Mouse (Mus musculus) Patski (cell line): ENCODE results near the gene Mcpt4. TPM values are rescaled to one million over a fixed set of nuclear protein-coding genes. Genes with fewer than 3 reads are reported as not detected.
"Not testable (repeated sequence)": the region's sequence is repeated elsewhere in the genome, so short reads cannot be mapped to it uniquely, and the experiment has no call there.

Experiments used
- ATAC-seq: fragments of 100-300 bp; one replicate; pipeline ENCODE4 v1.8.0; 2021
- CTCF ChIA-PET: fragments of 350-600 bp; sonication (Branson Sonifier 250); formaldehyde crosslinking; loops from one replicate; lab custom pipeline; 2022; ENCODE audit warnings: inconsistent platforms; lab: Charles Lee
- POLR2A ChIA-PET: fragments of 350-600 bp; sonication (Branson Sonifier 250); formaldehyde crosslinking; loops from one replicate; lab custom pipeline; 2022; ENCODE audit warnings: antibody characterized with exemption, inconsistent platforms; lab: Charles Lee
- DNase-seq: peaks from one replicate; pipeline ENCODE4 v3.0.0-alpha.2; 2011; ENCODE audit warnings: low read depth, low spot score
- H3K27me3 ChIP-seq: fragments of 371-371 bp; one replicate; pipeline ENCODE4 v1.5.1; 2021
- CTCF ChIP-seq: fragments of 100-300 bp; IDR thresholded peaks from one replicate; pipeline ENCODE4 v1.5.1; 2021
- in situ Hi-C: fragments of 300-500 bp; cut with MboI; formaldehyde crosslinking; loops from 3 replicates; pipeline ENCODE4 v1.11.1; 2018; ENCODE audit warnings: low pct_unique_long_range_greater_than_20kb, mixed read lengths
- polyA plus RNA-seq: library from polyadenylated mRNA; unstranded; gene quantifications from one replicate; pipeline ENCODE4 v1.2.3, GENCODE M21; 2021

The Mcpt4 gene
- polyA plus RNA-seq, 1 experiment from 2014 or later, result not detected

DNA sequence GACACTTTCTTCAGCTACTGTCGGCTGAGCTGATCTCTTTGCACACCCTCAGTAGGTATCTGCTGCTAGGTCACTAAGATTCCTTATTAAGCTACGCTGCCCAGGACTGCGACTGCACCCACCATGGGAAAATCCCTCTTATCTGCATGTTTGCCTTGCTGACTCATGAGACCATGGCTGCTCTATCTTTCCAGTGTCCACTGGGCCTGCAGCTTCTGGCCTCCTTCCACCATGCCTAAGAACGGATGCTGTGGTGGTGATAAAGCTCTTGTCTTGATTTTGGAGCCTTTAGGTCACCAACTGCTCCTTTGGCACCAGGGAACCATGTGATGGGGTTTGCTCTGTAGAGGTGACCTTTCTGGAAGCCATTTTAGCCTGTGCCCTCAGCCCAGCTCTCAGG, 4.4 kb downstream of the Mcpt4 start:
- in situ Hi-C loops, result no loop called here
- DNase-seq (no peak), ATAC-seq (no peak)
- CTCF ChIA-PET, result no interaction called here
- no peak for TF ChIP-seq CTCF
- peaks cover 10% of the 10 kb centered on the region for H3K27me3 ChIP-seq
- POLR2A ChIA-PET, result no interaction called here

- ATAC-seq (no peak), DNase-seq (no peak)
- ChIA-PET CTCF (interaction anchor here (1.3 kb wide), 1 partner anchor 27 kb away, joined by 4 read pairs; no protein-coding TSS in a partner anchor), POLR2A (no interaction called here)
- in situ Hi-C loops, result no loop called here
- H3K27me3 ChIP-seq, result peaks cover 2% of the 10 kb centered on the region
- no peak for TF ChIP-seq CTCF
Measured at GRCm38 (mm10) chr14:56055408-56055807, 6.7 kb downstream of the Mcpt4 start.

- POLR2A ChIA-PET, in situ Hi-C loops, DNase-seq, ATAC-seq, CTCF ChIA-PET: not testable (repeated sequence)
- H3K27me3 ChIP-seq, result peaks cover 30% of the 10 kb centered on the region
Measured at GRCm38 (mm10) chr14:56041792-56042191, 20.3 kb downstream of the Mcpt4 start, which contains the start of gene Mcpt2. Gene Mcpt2 (plus strand): TSS chr14:56042041.

DNA sequence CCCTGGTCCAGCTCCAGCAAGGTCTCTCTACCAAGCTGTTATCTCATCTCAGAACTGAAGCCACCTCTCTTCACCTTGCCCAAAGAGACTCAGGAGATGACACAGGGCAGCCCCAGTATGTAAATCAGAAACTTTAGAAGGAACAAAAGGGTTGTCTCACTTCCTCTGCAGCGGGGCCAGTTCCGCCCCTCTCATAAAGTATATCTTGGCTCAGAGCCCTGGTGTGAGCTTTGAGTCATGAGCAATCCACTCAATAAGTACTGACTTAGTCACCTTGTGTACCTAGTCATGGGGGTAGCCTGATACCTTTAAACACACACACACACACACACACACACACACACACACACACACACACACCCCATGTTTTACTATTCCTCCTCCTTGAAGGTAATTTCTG, 27.7 kb downstream of the Mcpt4 start:
- peaks cover 13% of the 10 kb centered on the region for H3K27me3 ChIP-seq
- ChIA-PET POLR2A (interaction anchor here (0.8 kb wide), 1 partner anchor 9 kb away, joined by 3 read pairs; no protein-coding TSS in a partner anchor), CTCF (interaction anchor here (0.7 to 1.1 kb wide), 2 partner anchors 9 to 87 kb away, joined by 3 read pairs; no protein-coding TSS in a partner anchor)
- no peak for TF ChIP-seq CTCF
- no peak for ATAC-seq
- in situ Hi-C loops, result no loop called here
- no peak for DNase-seq

- DNase-seq, H3K27me3 ChIP-seq, in situ Hi-C loops, ATAC-seq, CTCF ChIA-PET, POLR2A ChIA-PET: not testable (repeated sequence)
Measured at GRCm38 (mm10) chr14:56030395-56030794, 31.7 kb downstream of the Mcpt4 start, which contains the start of gene Mcpt9. Gene Mcpt9 (minus strand): TSS chr14:56030495.

DNA sequence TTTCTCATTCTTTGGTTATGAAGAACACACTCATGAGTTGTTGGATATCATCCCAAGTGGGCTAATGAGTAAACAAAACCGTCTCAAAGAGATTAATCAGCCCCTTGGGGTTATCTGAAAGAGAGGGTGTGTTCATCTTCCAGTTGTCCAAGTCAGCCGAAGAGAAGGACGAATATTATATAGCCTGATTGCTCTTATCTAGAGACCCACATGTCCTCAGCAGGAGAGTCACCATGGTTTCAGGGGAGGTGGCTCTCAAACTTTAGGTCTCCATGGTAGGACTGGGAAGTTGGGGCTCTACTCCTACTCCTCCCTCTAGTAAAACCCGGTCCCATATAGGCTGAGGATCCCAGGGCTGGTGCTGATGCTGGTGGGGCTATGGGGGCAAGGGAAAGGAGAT, 40.8 kb downstream of the Mcpt4 start:
- H3K27me3 ChIP-seq, ATAC-seq, POLR2A ChIA-PET, DNase-seq, in situ Hi-C loops, CTCF ChIA-PET: not testable (repeated sequence)

- peaks cover 2% of the 10 kb centered on the region for H3K27me3 ChIP-seq
- no peak for TF ChIP-seq CTCF
- in situ Hi-C loops, result no loop called here
- ChIA-PET CTCF (interaction anchor here (1.1 kb wide), 1 partner anchor 29 kb away, joined by 3 read pairs; no protein-coding TSS in a partner anchor), POLR2A (no interaction called here)
- no peak for ATAC-seq
- no peak for DNase-seq
Measured at GRCm38 (mm10) chr14:56019446-56019845, 42.7 kb downstream of the Mcpt4 start.

DNA sequence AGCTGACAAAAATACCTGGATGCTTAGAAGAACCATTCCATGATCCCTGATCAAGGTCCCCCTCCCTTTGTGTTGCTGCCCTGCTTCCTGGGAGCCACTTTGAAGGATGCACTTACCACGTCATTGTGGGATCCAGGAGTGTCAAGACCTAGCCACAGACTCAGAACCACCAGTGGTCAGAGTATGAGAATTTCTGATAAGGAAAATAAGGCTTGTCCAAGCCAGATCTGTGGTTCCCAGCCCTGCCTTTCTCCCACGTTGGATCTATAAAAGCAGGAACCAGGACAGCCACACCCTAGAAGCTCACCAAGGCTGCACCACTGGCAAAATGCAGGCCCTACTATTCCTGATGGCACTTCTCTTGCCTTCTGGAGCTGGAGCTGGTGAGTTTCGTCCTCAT, 44.4 kb downstream of the Mcpt4 start, which contains the start of gene Mcpt1:
Gene Mcpt1, plus strand, starts transcription at position 301 of the 400 bp plus-strand sequence.
- POLR2A ChIA-PET, CTCF ChIA-PET, ATAC-seq, H3K27me3 ChIP-seq, DNase-seq, in situ Hi-C loops: not testable (repeated sequence)

- in situ Hi-C loops, result no loop called here
- ChIA-PET POLR2A (no interaction called here), CTCF (no interaction called here)
- no peak for TF ChIP-seq CTCF
- DNase-seq (no peak), ATAC-seq (no peak)
- peaks cover 2% of the 10 kb centered on the region for H3K27me3 ChIP-seq
Measured at GRCm38 (mm10) chr14:56013924-56014323, 48.2 kb downstream of the Mcpt4 start.

- in situ Hi-C loops, result no loop called here
- peaks cover 2% of the 10 kb centered on the region for H3K27me3 ChIP-seq
- no peak for TF ChIP-seq CTCF
- ChIA-PET CTCF (no interaction called here), POLR2A (no interaction called here)
- DNase-seq (no peak), ATAC-seq (no peak)
Measured at GRCm38 (mm10) chr14:56013147-56013546, 49.0 kb downstream of the Mcpt4 start.

Other genes starting within 250 kb of the Mcpt4 start
- gene Nfatc4, start 239.2 kb downstream of the Mcpt4 start, polyA plus RNA-seq, result 3.9 TPM
- gene Nynrin, start 208.3 kb downstream of the Mcpt4 start, polyA plus RNA-seq, result not detected
- 0.12 TPM for gene Cbln3, start 177.9 kb downstream of the Mcpt4 start, polyA plus RNA-seq
- 16.2 TPM for gene Khnyn, start 177.4 kb downstream of the Mcpt4 start, polyA plus RNA-seq
- gene Sdr39u1, start 162.0 kb downstream of the Mcpt4 start, polyA plus RNA-seq, result 42.4 TPM
- gene Cma1, start 117.6 kb downstream of the Mcpt4 start, polyA plus RNA-seq, result not detected
- gene Cma2, start 111.3 kb downstream of the Mcpt4 start, polyA plus RNA-seq, result not detected
- gene Mcpt1, start 44.3 kb downstream of the Mcpt4 start, polyA plus RNA-seq, result not detected
- gene Mcpt9, start 31.8 kb downstream of the Mcpt4 start, polyA plus RNA-seq, result not detected
- not detected for gene Mcpt2, start 20.3 kb downstream of the Mcpt4 start, polyA plus RNA-seq
- 0.50 TPM for gene Mcpt8, start 23.0 kb upstream of the Mcpt4 start, polyA plus RNA-seq
- not detected for gene Ctsg, start 40.3 kb upstream of the Mcpt4 start, polyA plus RNA-seq
- 59.1 TPM for gene Gzme, start 58.3 kb upstream of the Mcpt4 start, polyA plus RNA-seq
- 4.2 TPM for gene Gzmd, start 70.3 kb upstream of the Mcpt4 start, polyA plus RNA-seq
- 5.3 TPM for gene Gzmg, start 97.3 kb upstream of the Mcpt4 start, polyA plus RNA-seq
- gene Gzmn, start 112.3 kb upstream of the Mcpt4 start, polyA plus RNA-seq, result 0.06 TPM
- gene Gzmf, start 149.1 kb upstream of the Mcpt4 start, polyA plus RNA-seq, result 2.8 TPM
- not detected for gene Gzmc, start 172.3 kb upstream of the Mcpt4 start, polyA plus RNA-seq
- gene Gzmb, start 199.9 kb upstream of the Mcpt4 start, polyA plus RNA-seq, result 0.06 TPM